Mouse (Mus musculus): ENCODE results near the gene Banf2. TPM values are rescaled to one million over a fixed set of nuclear protein-coding genes. Genes with fewer than 3 reads are reported as not detected.

Banf2 gene
- not detected in 2 replicates for polyA plus RNA-seq (2015; fragmentation: Nextera tagmentation; extraction: Ambion mirVana)

DNA sequence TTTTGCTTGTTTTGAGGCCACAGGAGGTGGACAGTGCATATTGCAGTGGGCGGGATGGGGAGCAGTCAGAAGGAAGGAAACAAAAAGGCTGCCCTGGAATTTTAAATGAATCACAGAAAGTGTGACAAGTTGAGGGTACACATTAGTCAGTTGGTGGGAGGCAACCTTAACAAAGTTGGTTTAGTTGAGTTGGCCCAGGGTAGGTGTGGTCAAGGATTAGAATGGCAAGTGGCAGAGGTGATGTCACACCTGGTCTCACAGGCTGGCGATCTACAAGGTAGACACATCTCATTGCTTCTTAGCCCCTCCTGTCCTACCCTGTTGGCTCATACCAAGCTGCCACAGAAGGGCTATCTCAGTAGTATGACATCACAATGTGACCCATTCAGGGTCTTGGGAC, at the start of gene Banf2:
Banf2 (plus strand) TSS at position 396 of the 400 bp plus-strand sequence.
- no peak for ATAC-seq (replicated peaks; ENCODE audit: low FRiP score, low read depth)
- WGBS: 96% methylated on average over 2 of the region's 2 CpGs
- H3K4me2 ChIP-seq (ENCODE audit: low read length): no peak within 1 kb of the TSS

DNA sequence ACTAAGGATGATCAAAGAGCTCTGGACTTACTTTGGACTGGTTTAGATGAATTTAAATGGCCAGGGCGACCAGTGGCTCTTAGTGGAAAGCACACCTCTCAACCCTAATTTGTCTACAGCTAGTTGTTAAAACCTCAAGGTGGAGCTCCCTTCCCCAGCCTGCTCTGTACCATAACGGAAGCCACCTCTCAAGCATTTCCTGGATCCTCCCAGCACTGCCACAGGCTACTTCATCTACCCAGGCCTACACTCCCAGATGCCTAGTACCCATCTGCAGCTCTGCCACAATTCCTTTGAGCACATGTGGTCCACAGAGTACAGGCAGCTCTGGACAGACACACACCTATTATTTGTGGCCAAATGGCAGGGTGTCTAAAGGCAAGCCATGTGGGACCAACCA, 49.4 kb upstream of the Banf2 start:
- DNase-seq (ENCODE audit: low spot score) (no peak), ATAC-seq (replicated peaks; ENCODE audit: low FRiP score, low read depth) (no peak)
- H3K27me3 ChIP-seq (ENCODE audit: insufficient read depth, low read length): no peaks in the 10 kb centered on the region
- H3K9me3 ChIP-seq (replicated peaks; ENCODE audit: low read length): no peaks in the 10 kb centered on the region
- no peak overlapping the region for H3K27ac ChIP-seq
- TF ChIP-seq CTCF (IDR thresholded peaks at IDR 0.05; ENCODE audit: low read depth): no peak
- no peak overlapping the region for H3K9ac ChIP-seq (ENCODE audit: low read depth, low read length)
- H3K36me3 ChIP-seq (ENCODE audit: insufficient read depth, low read length): 0 out of 2 replicates have a peak, but pooled peaks cover 4% of the 10 kb centered on the region
- no peak overlapping the region for H3K4me3 ChIP-seq (replicated peaks; ENCODE audit: low read depth, low read length)
- H3K4me2 ChIP-seq (ENCODE audit: low read length): no peak overlapping the region
- WGBS: 61% methylated on average over 2 of the region's 2 CpGs
- no peaks in the 10 kb centered on the region for H3K4me1 ChIP-seq (replicated peaks; ENCODE audit: insufficient read depth, low read length)

More for the DNA sequence above, at the start of gene Banf2:
- no peak within 1 kb of the TSS for H3K4me3 ChIP-seq (replicated peaks; ENCODE audit: low read depth, low read length)
- no peaks in the 10 kb centered on the region for H3K36me3 ChIP-seq (ENCODE audit: insufficient read depth, low read length)
- no peaks in the 10 kb centered on the region for H3K4me1 ChIP-seq (replicated peaks; ENCODE audit: insufficient read depth, low read length)
- no peak within 1 kb of the TSS for H3K9ac ChIP-seq (ENCODE audit: low read depth, low read length)
- H3K9me3 ChIP-seq (replicated peaks; ENCODE audit: low read length): no peaks in the 10 kb centered on the region
- no peak within 1 kb of the TSS for H3K27ac ChIP-seq
- no peaks in the 10 kb centered on the region for H3K27me3 ChIP-seq (ENCODE audit: insufficient read depth, low read length)
- no peak for TF ChIP-seq CTCF (IDR thresholded peaks at IDR 0.05; ENCODE audit: low read depth)
- DNase-seq (ENCODE audit: low spot score): no peak

DNA sequence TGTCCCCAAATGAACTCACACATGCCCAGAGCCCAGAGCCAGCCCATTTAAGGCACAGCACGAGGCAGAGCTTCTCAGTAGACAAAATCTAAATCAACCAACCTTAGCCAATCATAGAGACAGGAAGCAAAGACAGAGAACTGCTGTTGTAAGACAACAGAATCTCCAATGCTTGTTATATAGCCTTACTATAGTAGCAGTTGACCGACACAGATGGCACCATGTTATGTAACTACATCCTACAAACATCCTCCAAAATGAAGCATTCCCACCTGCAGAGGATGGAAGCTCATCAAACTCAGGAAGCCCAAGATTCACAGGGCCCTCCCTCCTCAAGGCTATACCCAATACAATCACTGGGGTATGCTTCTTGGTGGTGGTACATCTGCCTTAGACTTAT, 45.4 kb upstream of the Banf2 start:
- Histone ChIP-seq H3K9me3 (replicated peaks; ENCODE audit: low read length) (no peaks in the 10 kb centered on the region), H3K4me3 (replicated peaks; ENCODE audit: low read depth, low read length) (no peak overlapping the region), H3K36me3 (ENCODE audit: insufficient read depth, low read length) (0 out of 2 replicates have a peak, but pooled peaks cover 7% of the 10 kb centered on the region), H3K4me1 (replicated peaks; ENCODE audit: insufficient read depth, low read length) (peaks cover 10% of the 10 kb centered on the region), H3K27ac (no peak overlapping the region), H3K27me3 (ENCODE audit: insufficient read depth, low read length) (no peaks in the 10 kb centered on the region), H3K9ac (ENCODE audit: low read depth, low read length) (no peak overlapping the region), H3K4me2 (ENCODE audit: low read length) (no peak overlapping the region)
- ATAC-seq (replicated peaks; ENCODE audit: low FRiP score, low read depth): no peak
- 62% methylated on average over 2 of the region's 2 CpGs for WGBS
- TF ChIP-seq CTCF (IDR thresholded peaks at IDR 0.05; ENCODE audit: low read depth): no peak
- no peak for DNase-seq (ENCODE audit: low spot score)

DNA sequence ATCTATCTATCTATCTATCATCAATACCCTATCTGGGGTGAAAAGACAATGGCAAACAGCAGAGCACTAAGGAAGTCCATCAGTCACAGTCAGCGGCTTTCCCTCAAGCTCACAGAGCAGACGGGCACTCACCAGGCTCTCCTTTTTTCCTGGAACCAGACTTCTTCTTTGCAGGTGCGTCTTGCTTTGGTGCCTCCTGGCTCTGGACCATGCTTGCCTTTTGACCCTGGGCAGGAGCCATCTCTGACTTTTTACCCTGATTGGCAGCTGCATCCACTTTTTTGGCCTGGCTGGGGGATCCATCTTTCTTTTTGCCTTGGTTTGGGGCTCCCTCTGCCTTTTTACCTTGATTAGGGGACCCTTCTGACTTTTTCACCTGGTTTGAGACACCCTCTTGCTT, 44.8 kb upstream of the Banf2 start:
- no peak overlapping the region for H3K4me3 ChIP-seq (replicated peaks; ENCODE audit: low read depth, low read length)
- peaks cover 10% of the 10 kb centered on the region for H3K4me1 ChIP-seq (replicated peaks; ENCODE audit: insufficient read depth, low read length)
- no peak overlapping the region for H3K9ac ChIP-seq (ENCODE audit: low read depth, low read length)
- no peaks in the 10 kb centered on the region for H3K9me3 ChIP-seq (replicated peaks; ENCODE audit: low read length)
- DNase-seq (ENCODE audit: low spot score): no peak
- 0 out of 2 replicates have a peak, but pooled peaks cover 7% of the 10 kb centered on the region for H3K36me3 ChIP-seq (ENCODE audit: insufficient read depth, low read length)
- H3K27ac ChIP-seq: no peak overlapping the region
- ATAC-seq (replicated peaks; ENCODE audit: low FRiP score, low read depth): no peak
- TF ChIP-seq CTCF (IDR thresholded peaks at IDR 0.05; ENCODE audit: low read depth): no peak
- WGBS: 78% methylated on average over 3 of the region's 3 CpGs
- H3K27me3 ChIP-seq (ENCODE audit: insufficient read depth, low read length): no peaks in the 10 kb centered on the region
- no peak overlapping the region for H3K4me2 ChIP-seq (ENCODE audit: low read length)

DNA sequence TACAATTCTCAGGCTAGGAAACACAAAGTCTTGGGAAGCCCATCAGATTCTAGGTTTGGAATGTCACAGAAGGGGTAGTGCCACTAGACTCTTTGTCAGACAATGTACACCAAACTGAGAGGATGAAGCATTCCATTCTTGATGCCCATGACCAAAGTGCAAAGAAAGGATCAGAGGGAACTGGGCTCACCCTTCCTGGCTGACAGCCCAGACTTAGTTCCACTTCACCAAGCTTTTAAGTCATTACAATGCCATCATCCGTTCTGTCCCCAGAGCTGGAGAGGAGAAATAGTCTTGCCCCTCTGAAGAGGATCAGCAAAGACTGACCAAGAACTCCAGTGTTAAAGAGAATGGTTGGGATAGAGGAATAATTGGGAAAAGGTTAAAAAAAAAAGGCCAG, 41.9 kb upstream of the Banf2 start:
- Histone ChIP-seq H3K36me3 (ENCODE audit: insufficient read depth, low read length) (0 out of 2 replicates have a peak, but pooled peaks cover 7% of the 10 kb centered on the region), H3K4me1 (replicated peaks; ENCODE audit: insufficient read depth, low read length) (peaks cover 16% of the 10 kb centered on the region), H3K9me3 (replicated peaks; ENCODE audit: low read length) (no peaks in the 10 kb centered on the region), H3K27me3 (ENCODE audit: insufficient read depth, low read length) (no peaks in the 10 kb centered on the region), H3K9ac (ENCODE audit: low read depth, low read length) (no peak overlapping the region), H3K4me2 (ENCODE audit: low read length) (no peak overlapping the region), H3K27ac (peak overlapping the region; percentile 50; the same call in 1 of the 2 replicates), H3K4me3 (replicated peaks; ENCODE audit: low read depth, low read length) (no peak overlapping the region)
- TF ChIP-seq CTCF (IDR thresholded peaks at IDR 0.05; ENCODE audit: low read depth): no peak
- DNase-seq (ENCODE audit: low spot score): peak; percentile 62
- peak; percentile 66 for ATAC-seq (replicated peaks; ENCODE audit: low FRiP score, low read depth)
- WGBS: 18% methylated on average over 1 of the region's 1 CpGs

DNA sequence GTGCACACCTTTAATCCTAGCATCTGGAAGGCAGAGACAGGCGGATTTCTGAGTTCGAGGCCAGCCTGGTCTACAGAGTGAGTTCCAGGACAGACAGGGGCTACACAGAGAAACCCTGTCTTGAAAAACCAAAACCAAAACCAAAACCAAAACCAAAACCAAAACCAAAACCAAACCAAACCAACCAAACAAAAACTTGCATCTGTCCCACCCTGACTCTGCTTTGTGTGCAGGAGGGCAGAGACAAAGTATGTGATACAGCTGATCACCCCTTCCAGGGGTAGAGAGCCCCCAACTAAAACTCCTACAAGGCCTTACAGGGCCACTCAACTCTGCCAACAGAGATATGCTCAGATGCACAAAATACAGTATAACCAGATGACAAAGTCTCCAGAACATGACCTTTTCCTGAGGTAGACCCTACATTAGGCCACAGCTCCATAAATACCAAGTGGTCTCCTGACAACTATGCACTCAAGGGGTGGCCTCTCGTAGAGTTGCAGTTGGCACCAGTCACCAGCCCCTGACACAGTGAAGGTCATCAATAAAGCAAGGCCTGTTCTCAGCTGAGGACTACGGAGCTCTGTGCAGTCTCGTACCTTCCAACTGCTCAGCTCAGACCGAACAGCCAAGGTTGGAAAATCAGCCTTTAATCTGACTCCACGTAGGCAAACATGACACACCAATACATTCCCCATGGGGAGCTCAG, 40.7 kb upstream of the Banf2 start:
- no peak overlapping the region for H3K4me2 ChIP-seq (ENCODE audit: low read length)
- H3K9me3 ChIP-seq (replicated peaks; ENCODE audit: low read length): no peaks in the 10 kb centered on the region
- H3K36me3 ChIP-seq (ENCODE audit: insufficient read depth, low read length): 0 out of 2 replicates have a peak, but pooled peaks cover 7% of the 10 kb centered on the region
- no peak for DNase-seq (ENCODE audit: low spot score)
- H3K4me1 ChIP-seq (replicated peaks; ENCODE audit: insufficient read depth, low read length): peaks cover 16% of the 10 kb centered on the region
- no peak for ATAC-seq (replicated peaks; ENCODE audit: low FRiP score, low read depth)
- H3K27me3 ChIP-seq (ENCODE audit: insufficient read depth, low read length): no peaks in the 10 kb centered on the region
- H3K4me3 ChIP-seq (replicated peaks; ENCODE audit: low read depth, low read length): no peak overlapping the region
- TF ChIP-seq CTCF (IDR thresholded peaks at IDR 0.05; ENCODE audit: low read depth): no peak
- no peak overlapping the region for H3K9ac ChIP-seq (ENCODE audit: low read depth, low read length)
- H3K27ac ChIP-seq: 0 out of 2 replicates have a peak overlapping the region, but pooled peaks have one; percentile 36
- 90% methylated on average over 7 of the region's 7 CpGs for WGBS
